Mouse (Mus musculus) cortical plate, adult 2 months (tissue): ENCODE data around the gene Ncl. TPM values are rescaled to one million over a fixed set of nuclear protein-coding genes. Genes with fewer than 3 reads are reported as not detected.

Experiments used
- H3K27ac ChIP-seq: fragments of 200-500 bp; 2 replicates; pipeline ENCODE4 v1.5.1; 2012; ENCODE audit warnings: low read length, control low read depth, inconsistent platforms; ENCODE audit not compliant: insufficient read depth
- H3K4me1 ChIP-seq: fragments of 200-500 bp; 2 replicates; pipeline ENCODE4 v1.6.1; 2011; ENCODE audit warnings: low read length; ENCODE audit not compliant: control insufficient read depth, insufficient read depth
- H3K4me3 ChIP-seq: fragments of 200-500 bp; 2 replicates; pipeline ENCODE4 v1.5.1; 2011; ENCODE audit warnings: mild to moderate bottlenecking, low read length, control low read depth; ENCODE audit not compliant: insufficient read depth
- CTCF ChIP-seq: fragments of 200-500 bp; IDR thresholded peaks from 2 replicates; pipeline ENCODE4 v1.5.1; 2011; ENCODE audit warnings: mild to moderate bottlenecking, control low read depth, low read length; ENCODE audit not compliant: insufficient read depth; ENCODE audit errors: extremely low read depth
- POLR2A ChIP-seq: fragments of 200-500 bp; IDR thresholded peaks from 2 replicates; pipeline ENCODE4 v1.6.1; 2011; ENCODE audit warnings: mild to moderate bottlenecking, low read length, control low read depth; ENCODE audit not compliant: insufficient read depth; ENCODE audit errors: extremely low read depth
- polyA plus RNA-seq: library from polyadenylated mRNA; depleted of rRNA; stranded (reverse); fragments of >200 nt; gene quantifications from 2 replicates; pipeline ENCODE4 v1.2.3, GENCODE M21; 2012; rRNA removed

Ncl gene
- polyA plus RNA-seq, 1 experiment = 103 TPM

GRCm38 (mm10) chr1:86307871-86308641 is 51.1 kb downstream of the Ncl start:
- TF ChIP-seq CTCF (no peak), POLR2A (no peak)
- H3K27ac ChIP-seq = no peak overlapping the region
- H3K4me1 ChIP-seq = no peaks in the 10 kb centered on the region
- no peak overlapping the region for H3K4me3 ChIP-seq

- no peak overlapping the region for H3K27ac ChIP-seq
- no peaks in the 10 kb centered on the region for H3K4me1 ChIP-seq
- TF ChIP-seq CTCF (no peak), POLR2A (no peak)
- no peak overlapping the region for H3K4me3 ChIP-seq
These were observed 51.9 kb downstream of the Ncl start for GRCm38 (mm10) chr1:86307177-86307762.

GRCm38 (mm10) chr1:86306686-86307085 is 52.5 kb downstream of the Ncl start:
- no peak overlapping the region for H3K27ac ChIP-seq
- TF ChIP-seq POLR2A = no peak
- no peak for TF ChIP-seq CTCF
- no peak overlapping the region for H3K4me3 ChIP-seq
- H3K4me1 ChIP-seq = no peaks in the 10 kb centered on the region

GRCm38 (mm10) chr1:86303873-86304250 is 55.3 kb downstream of the Ncl start:
- Histone ChIP-seq H3K4me1 (no peaks in the 10 kb centered on the region), H3K27ac (no peak overlapping the region), H3K4me3 (peak overlapping the region; percentile 34)
- TF ChIP-seq CTCF (no peak), POLR2A (no peak)

- Histone ChIP-seq H3K27ac (no peak overlapping the region), H3K4me1 (no peaks in the 10 kb centered on the region), H3K4me3 (peak overlapping the region; percentile 34)
- TF ChIP-seq CTCF (no peak), POLR2A (no peak)
These were observed 55.9 kb downstream of the Ncl start for GRCm38 (mm10) chr1:86303063-86303872.

GRCm38 (mm10) chr1:86302532-86302931 is 56.7 kb downstream of the Ncl start, which contains the start of gene B3gnt7:
Gene B3gnt7 (plus strand): TSS chr1:86302832.
- Histone ChIP-seq H3K4me3 (peak within 1 kb of the TSS; percentile 34), H3K27ac (no peak within 1 kb of the TSS), H3K4me1 (no peaks in the 10 kb centered on the region)
- no peak for TF ChIP-seq CTCF
- no peak for TF ChIP-seq POLR2A

- Histone ChIP-seq H3K4me3 (no peak overlapping the region), H3K4me1 (no peaks in the 10 kb centered on the region), H3K27ac (no peak overlapping the region)
- TF ChIP-seq POLR2A (no peak), CTCF (0 out of 2 replicates have a peak, but pooled peaks have one; percentile 17)
These were observed 57.7 kb downstream of the Ncl start for GRCm38 (mm10) chr1:86301221-86302091.

GRCm38 (mm10) chr1:86300731-86301130 is 58.5 kb downstream of the Ncl start:
- no peak for TF ChIP-seq CTCF
- TF ChIP-seq POLR2A = no peak
- no peaks in the 10 kb centered on the region for H3K4me1 ChIP-seq

GRCm38 (mm10) chr1:86300093-86300492 is 59.1 kb downstream of the Ncl start:
- H3K4me1 ChIP-seq = no peaks in the 10 kb centered on the region
- no peak overlapping the region for H3K4me3 ChIP-seq
- H3K27ac ChIP-seq = no peak overlapping the region
- TF ChIP-seq CTCF = no peak
- TF ChIP-seq POLR2A = no peak

More at GRCm38 (mm10) chr1:86300731-86301130, 58.5 kb downstream of the Ncl start:
- Histone ChIP-seq H3K4me3 (no peak overlapping the region), H3K27ac (no peak overlapping the region)

Other genes starting within 250 kb of the Ncl start
- gene Htr2b, start 247.4 kb downstream of the Ncl start, polyA plus RNA-seq = 0.08 and 0.13 TPM in 2 replicates
- 1.5 and 2.2 TPM in 2 replicates for gene Gm21972, start 225.8 kb downstream of the Ncl start, polyA plus RNA-seq
- gene Armc9, start 204.6 kb downstream of the Ncl start, polyA plus RNA-seq = 34.2 and 35.0 TPM in 2 replicates
- 1.3 and 1.5 TPM in 2 replicates for gene B3gnt7, start 56.6 kb downstream of the Ncl start, polyA plus RNA-seq
- 0.09 and 0.25 TPM in 2 replicates for gene Nmur1, start 66.8 kb upstream of the Ncl start, polyA plus RNA-seq
- gene Tex44, start 66.9 kb upstream of the Ncl start, polyA plus RNA-seq = not detected in 2 replicates
- 548 and 595 TPM in 2 replicates for gene Ptma, start 167.3 kb upstream of the Ncl start, polyA plus RNA-seq
- 72.4 and 74.9 TPM in 2 replicates for gene Pde6d, start 223.2 kb upstream of the Ncl start, polyA plus RNA-seq
- 36.5 and 38.7 TPM in 2 replicates for gene Cops7b, start 223.5 kb upstream of the Ncl start, polyA plus RNA-seq